Mouse (Mus musculus) bone marrow, adult 2 months (tissue): ENCODE measurements at regions not wholly inside any gene's neighbourhood (a gene's known extent, or its start where the extent isn't known, plus 50 kb on each side); places are given as distances from the start of the nearest gene placed in this dataset.

ENCODE experiments used
- CTCF ChIP-seq: fragments of 200-500 bp; IDR thresholded peaks from 2 replicates; pipeline ENCODE4 v1.5.1; 2011; ENCODE audit warnings: low read length, control low read depth; ENCODE audit not compliant: control insufficient read depth, insufficient read depth
- POLR2A ChIP-seq: fragments of 200-500 bp; IDR thresholded peaks from 2 replicates; pipeline ENCODE4 v1.6.1; 2011; ENCODE audit warnings: low read depth, mild to moderate bottlenecking, control low read depth, low read length, borderline replicate concordance; ENCODE audit not compliant: control insufficient read depth

DNA sequence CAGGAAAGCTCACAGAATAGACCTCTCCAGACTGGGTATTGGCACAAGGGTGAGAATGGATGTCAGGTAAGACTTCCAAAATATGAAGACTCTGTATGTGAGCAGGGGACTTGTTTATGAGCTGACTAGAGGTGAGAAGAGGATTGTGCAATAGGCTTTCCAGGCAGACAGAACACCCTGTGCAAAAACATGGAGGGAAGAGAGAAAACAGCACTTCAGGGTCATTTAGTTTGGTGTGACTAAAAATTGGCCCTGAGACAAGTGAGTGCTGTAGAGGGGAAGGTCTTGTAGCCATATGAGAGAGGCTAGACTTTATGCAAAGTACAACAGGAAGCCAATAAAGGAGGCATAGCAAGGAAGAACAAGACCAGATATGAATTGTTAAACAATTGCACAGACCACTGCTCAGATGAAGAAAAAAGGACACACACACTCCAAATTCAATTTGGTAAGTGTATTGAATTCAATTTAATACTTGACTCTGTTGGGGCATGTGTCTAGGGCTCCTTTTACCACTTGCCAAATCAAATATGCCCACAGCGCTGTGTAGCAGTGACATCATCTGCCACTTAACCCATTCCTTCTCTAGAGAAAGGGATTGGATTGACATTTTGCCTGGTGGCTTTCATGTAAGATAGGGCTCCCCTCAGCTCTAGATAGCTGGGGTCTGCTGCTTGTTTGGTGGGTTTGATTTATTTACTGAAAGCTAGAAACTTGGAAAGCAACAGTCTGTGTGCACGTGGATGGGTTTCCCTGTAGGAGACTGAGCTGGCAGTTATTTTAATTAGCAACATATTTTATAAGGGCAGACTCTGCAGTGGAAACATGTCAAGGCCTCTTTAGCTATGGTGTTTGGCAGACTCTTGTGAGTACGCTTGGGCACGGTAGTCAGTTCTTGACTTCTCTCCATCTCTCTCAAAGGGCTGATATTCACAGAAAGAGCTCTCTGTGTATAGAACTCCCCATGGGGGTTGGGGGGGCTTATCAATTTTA, 501.1 kb upstream of the Gm26657 start:
- TF ChIP-seq CTCF (no peak), POLR2A (no peak)
